Mouse (Mus musculus) embryo, embryonic 9.5 days (tissue): Measurements from ENCODE around the gene Myof.

Experiments used
- DNase-seq: peaks from one replicate; pipeline ENCODE4 v3.0.0-alpha.2; 2017; ENCODE audit errors: extremely low spot score

Myof gene

DNA sequence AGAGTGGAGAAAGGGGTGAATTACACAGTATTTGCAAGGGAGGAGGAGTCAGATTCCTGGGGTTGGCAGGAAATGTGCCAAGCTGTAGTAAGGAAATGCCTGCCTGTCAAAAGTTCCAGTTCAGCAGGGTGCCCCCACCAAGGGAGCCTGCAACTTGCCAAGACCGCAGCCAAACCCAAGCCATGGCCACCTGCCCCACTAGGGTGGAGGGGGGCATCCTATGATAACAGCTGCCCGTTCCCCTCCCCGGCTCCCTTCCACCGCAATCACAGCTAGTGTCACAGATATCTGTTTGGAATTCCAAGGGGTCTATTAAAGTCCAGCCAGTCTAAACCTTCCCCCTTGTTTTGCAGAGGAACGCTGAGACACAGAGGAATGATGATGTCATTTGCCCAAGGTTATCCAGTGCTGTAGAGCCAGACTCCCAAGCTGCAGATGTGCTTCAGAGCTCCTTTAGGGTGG lies 1.1 kb downstream of the Myof start:
- DNase-seq, result no peak

GRCm38 (mm10) chr19:38038267-38038666 lies 5.1 kb downstream of the Myof start:
- DNase-seq, result no peak

DNA sequence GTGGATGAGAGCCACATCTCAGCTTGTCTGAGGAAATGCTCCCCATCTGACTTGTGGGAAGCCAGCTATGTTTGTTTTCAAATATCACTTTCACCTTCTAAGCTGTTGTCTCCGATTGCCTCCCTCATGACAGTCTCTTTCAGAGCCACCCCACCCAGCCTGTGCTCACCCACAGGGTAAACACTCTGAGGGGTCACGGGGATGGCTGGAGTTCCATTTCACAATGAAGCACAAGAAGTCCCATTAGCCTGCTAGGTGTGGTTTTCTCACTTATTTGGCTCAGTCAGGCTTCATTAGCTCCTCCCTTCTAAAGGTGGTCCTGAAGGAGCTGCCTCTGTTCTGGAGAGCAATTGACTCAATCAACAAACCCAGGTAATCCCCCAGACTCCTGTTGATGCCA lies 7.6 kb downstream of the Myof start:
- no peak for DNase-seq

DNA sequence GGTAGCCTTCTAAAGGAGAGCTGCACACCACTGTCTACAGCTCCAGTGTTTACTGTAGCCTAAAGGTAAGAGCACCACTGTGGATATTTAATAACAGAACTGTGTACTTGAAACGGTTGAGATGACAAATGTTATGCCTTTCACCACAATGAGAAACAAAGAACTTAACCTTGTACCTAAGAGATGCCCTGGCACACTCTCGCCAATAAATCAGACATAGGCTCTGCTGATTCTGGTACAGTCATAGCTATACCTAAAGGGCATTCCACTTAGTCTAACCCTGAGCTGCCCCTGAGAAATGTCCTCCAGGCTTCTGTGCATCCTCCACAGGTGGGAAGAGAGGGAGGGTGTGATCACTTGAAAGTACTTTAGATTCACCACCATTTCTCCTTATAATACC lies 8.7 kb downstream of the Myof start:
- DNase-seq, result no peak

- DNase-seq, result no peak
Observed at GRCm38 (mm10) chr19:38033735-38034057, 9.7 kb downstream of the Myof start.

- no peak for DNase-seq
Observed at GRCm38 (mm10) chr19:38032993-38033734, 10.2 kb downstream of the Myof start.

DNA sequence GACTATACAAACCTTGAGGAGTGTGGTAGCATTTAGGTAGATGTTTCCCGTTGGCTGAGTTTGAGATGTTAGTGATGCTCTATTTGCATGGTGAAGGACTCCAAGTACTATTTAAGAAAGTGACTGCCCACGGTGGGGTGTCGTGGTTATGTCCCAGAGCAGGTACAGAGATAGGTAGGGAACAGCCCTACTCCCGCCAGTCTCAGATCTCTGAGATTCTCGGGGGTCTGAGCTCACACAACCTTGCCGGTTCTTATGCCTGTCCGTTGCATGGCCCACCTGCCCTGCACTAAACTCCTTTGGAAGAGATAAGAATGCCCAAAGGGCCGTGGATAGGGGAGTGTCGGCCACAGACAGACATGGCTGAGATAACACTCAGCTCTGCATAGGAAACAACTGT lies 12.2 kb downstream of the Myof start:
- no peak for DNase-seq

DNA sequence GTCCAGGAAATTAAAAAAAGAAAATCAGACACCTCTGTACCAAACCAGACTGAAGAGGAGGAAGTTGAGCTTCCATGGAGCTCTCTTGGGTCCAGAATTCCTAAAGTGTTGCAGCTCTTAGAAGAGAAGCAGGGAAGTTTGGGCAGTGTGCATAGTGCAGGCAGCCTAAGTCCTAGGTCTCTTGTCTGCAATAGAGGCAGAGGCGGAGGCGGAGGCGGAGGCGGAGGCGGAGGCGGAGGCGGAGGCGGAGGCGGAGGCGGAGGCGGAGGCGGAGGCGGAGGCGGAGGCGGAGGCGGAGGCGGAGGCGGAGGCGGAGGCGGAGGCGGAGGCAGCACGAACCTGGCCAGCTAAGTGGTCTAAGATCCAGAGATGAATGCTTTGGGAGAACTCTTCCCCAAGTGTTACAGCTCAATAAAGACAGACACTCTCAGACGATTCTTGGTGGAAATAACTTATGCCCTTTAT lies 12.7 kb downstream of the Myof start:
- DNase-seq, result no peak

DNA sequence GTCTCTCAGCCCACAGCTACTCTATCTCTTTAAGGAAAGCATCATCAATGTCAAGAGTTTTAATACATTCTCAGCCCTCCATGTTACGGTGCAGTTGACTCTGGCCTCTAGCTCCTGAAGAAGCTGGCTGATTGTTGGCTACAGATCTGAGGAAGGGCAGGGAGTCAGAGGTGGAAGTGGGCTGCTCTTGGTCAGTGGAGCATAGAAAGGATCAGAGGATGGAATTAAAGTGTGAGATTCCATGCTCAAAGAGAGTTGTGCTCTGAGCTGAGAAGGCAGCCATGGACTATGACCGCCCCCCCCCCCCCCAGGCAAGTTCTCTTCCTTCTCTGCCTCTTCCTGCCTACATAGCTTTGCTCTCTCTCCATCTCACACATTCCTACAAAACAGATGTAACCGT lies 13.5 kb downstream of the Myof start:
- no peak for DNase-seq

- no peak for DNase-seq
Observed at GRCm38 (mm10) chr19:38029292-38029691, 14.1 kb downstream of the Myof start.

- no peak for DNase-seq
Observed at GRCm38 (mm10) chr19:38027881-38028521, 15.4 kb downstream of the Myof start.

DNA sequence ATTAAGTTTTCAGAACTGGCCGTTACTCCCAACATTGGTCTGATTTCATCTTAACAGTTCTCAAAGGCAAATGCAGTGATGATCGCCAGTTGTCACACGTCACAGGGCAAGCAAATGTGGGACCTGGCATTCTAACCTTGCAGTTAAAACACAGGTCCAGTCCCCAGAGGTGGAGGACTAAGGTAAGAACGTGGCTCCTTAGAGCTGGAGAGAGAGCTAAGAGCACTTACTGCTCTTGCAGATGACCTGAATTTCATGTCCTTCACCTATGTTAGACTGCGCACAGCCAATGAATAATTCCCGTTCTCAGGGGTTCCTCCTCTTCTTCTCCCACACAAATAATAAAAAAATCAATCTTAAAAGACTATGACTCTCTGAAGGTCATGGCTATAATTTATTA lies 16.0 kb downstream of the Myof start:
- DNase-seq, result no peak

- no peak for DNase-seq
Observed at GRCm38 (mm10) chr19:38026211-38026624, 17.2 kb downstream of the Myof start.

- DNase-seq, result no peak
Observed at GRCm38 (mm10) chr19:38025254-38026041, 17.9 kb downstream of the Myof start.

DNA sequence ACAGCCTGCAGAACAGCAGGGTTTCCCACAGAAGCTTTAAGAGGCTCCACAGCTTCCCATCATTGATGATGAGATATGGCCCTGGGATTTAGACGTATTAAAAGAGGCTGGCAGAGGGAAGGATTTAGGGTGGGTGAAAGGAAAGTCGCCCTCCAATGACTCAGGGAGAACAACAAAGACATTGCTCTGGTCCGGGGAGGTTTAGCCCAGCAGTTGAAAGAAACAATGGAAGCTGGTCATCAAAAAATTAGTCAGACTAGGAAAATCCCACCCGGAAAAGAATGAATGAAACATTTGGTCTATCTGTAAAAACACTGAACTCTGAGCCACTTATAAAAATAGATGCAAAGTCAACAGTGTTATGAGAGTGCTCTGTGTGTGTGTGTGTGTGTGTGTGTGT lies 19.8 kb downstream of the Myof start:
- no peak for DNase-seq

DNA sequence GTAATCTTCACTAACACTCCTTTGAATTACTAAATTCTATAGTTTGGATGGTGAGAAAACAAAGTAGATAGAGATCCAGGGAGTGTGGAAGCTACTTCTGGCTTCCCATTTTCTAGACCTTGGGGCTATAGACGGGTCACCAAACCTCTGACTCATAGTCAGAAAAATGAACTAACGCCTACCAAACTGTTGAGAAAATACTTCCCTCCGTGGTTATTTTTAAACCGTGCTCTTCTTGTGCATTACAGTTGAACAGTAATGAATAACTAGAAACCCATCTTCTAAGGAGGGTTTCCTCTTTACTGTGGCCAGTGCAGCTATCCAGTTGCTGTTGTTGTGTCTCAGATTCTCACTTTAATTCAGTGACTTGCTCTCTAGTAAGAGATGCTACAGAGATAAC lies 20.7 kb downstream of the Myof start:
- no peak for DNase-seq

DNA sequence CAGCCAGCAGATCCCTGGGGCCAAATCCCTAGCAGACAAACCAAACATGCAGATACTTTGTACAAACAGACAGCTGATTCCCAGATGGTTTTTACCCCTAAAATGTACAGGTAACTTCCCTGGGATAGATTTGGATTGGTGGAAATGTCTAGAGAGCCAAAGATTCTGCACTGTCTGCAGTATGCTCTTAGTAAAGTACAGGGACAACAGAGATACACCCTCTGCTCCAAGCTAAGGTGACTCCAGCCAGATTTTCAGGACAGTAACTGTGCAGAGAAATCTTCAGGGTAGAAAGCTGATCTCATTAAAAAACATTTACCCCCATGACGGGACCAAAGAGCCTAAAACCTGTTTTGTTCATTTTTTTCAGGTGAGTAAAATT lies 27.5 kb downstream of the Myof start:
- DNase-seq, result no peak

DNA sequence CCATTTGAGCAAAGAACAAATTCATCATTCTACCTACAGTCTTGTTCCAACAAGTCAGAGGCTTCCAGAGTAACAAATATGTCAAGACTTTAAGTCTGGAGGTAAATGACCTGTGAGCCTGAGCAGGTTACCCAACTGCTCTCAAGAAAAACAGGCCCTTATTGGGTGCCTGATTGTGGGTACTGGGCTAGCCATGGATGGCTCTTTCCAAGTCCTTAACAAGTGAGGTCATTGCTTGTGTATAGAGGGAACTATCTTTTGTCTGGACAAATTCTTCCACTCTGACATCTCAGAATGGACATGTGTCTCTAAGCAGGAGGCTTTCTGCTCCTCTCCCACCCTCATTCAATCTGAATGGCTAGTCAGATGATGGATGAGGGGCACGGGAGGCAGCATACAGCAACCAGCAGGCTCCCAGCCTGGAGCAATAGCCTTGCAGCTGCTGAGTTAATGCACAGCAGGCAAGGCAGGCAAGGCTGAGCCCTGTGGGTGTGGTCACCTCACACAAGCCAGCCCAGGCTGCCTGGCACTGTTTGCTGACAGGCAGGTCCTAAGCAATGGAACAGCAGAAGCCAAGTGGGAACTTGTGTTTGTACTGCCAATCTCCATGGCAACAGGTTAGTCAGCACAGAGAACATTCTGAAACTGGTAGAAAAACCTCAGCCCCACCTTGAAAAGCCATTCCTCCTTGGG lies 28.1 kb downstream of the Myof start:
- peak; percentile 56 for DNase-seq

DNA sequence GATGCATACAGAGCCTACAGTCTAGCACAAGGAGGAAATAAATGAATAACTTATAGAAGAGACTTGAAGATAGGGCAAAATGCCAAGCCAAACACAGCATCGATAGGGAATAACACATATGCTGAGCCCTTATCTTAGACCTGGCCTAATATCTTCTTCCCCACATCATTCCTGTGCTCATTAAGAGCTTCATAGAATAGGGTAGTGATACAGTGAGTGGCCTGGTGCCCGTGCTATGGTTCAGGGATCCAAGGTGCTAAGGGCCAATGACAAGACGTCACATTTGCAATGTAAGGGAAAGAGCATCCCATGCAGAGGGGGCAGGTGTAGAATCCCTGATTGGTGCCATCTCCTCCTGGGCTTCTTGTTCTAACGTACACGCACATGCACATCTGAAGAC lies 28.9 kb downstream of the Myof start:
- DNase-seq, result no peak

- DNase-seq, result no peak
Observed at GRCm38 (mm10) chr19:38011379-38011778, 32.0 kb downstream of the Myof start.

- no peak for DNase-seq
Observed at GRCm38 (mm10) chr19:38004809-38005380, 38.5 kb downstream of the Myof start.
